Mouse (Mus musculus): ENCODE data around the gene Fiz1. TPM values are rescaled to one million over a fixed set of nuclear protein-coding genes. Genes with fewer than 3 reads are reported as not detected.
A peak's percentile ranks its signal among the peaks of the same experiment; 100 is the strongest.

The Fiz1 gene
- polyA plus RNA-seq, 1 experiment from 2014 or later, result 46.6 TPM

- H3K4me1 ChIP-seq, result peaks cover 35% of the 10 kb centered on the region
- peak; percentile 14; the same call in 1 of the 2 replicates for ATAC-seq
- peaks cover 17% of the 10 kb centered on the region for H3K27me3 ChIP-seq
- H3K9me3 ChIP-seq (replicated peaks), result no peaks in the 10 kb centered on the region
- peak overlapping the region; percentile 89 for H3K9ac ChIP-seq
- H3K36me3 ChIP-seq (ENCODE audit: poor library complexity, severe bottlenecking), result peaks cover 41% of the 10 kb centered on the region
- peak overlapping the region; percentile 89 for H3K4me2 ChIP-seq
- H3K27ac ChIP-seq, result 0 out of 2 replicates have a peak overlapping the region, but pooled peaks have one; percentile 44
- peak overlapping the region; percentile 78 for H3K4me3 ChIP-seq
- 6% methylated on average over 19 of the region's 19 CpGs for WGBS
These were observed 19.1 kb downstream of the Fiz1 start for GRCm38 (mm10) chr7:4995268-4996002.

GRCm38 (mm10) chr7:4993999-4994788 lies 20.3 kb downstream of the Fiz1 start:
- 54% methylated on average over 58 of the region's 59 CpGs for WGBS
- Histone ChIP-seq H3K27me3 (peaks cover 17% of the 10 kb centered on the region), H3K9ac (peak overlapping the region; percentile 89), H3K4me1 (peaks cover 35% of the 10 kb centered on the region), H3K27ac (no peak overlapping the region), H3K36me3 (ENCODE audit: poor library complexity, severe bottlenecking) (peaks cover 42% of the 10 kb centered on the region), H3K9me3 (replicated peaks) (no peaks in the 10 kb centered on the region), H3K4me3 (peak overlapping the region; percentile 78), H3K4me2 (peak overlapping the region; percentile 89)
- no peak for ATAC-seq

GRCm38 (mm10) chr7:4993347-4993998 lies 21.0 kb downstream of the Fiz1 start:
- peaks cover 21% of the 10 kb centered on the region for H3K27me3 ChIP-seq
- WGBS, result 42% methylated on average over 55 of the region's 55 CpGs
- peaks cover 42% of the 10 kb centered on the region for H3K36me3 ChIP-seq (ENCODE audit: poor library complexity, severe bottlenecking)
- peak overlapping the region; percentile 89 for H3K9ac ChIP-seq
- H3K4me2 ChIP-seq, result peak overlapping the region; percentile 89
- no peak for ATAC-seq
- no peaks in the 10 kb centered on the region for H3K9me3 ChIP-seq (replicated peaks)
- no peak overlapping the region for H3K27ac ChIP-seq
- H3K4me3 ChIP-seq, result peak overlapping the region; percentile 78
- H3K4me1 ChIP-seq, result peaks cover 35% of the 10 kb centered on the region

- H3K27ac ChIP-seq, result no peak overlapping the region
- no peaks in the 10 kb centered on the region for H3K9me3 ChIP-seq (replicated peaks)
- H3K4me1 ChIP-seq, result peaks cover 6% of the 10 kb centered on the region
- no peak overlapping the region for H3K9ac ChIP-seq
- ATAC-seq, result no peak
- peaks cover 29% of the 10 kb centered on the region for H3K36me3 ChIP-seq (ENCODE audit: poor library complexity, severe bottlenecking)
- no peak overlapping the region for H3K4me3 ChIP-seq
- WGBS, result 75% methylated on average over 2 of the region's 2 CpGs
- H3K27me3 ChIP-seq, result peaks cover 16% of the 10 kb centered on the region
- no peak overlapping the region for H3K4me2 ChIP-seq
These were observed 26.2 kb downstream of the Fiz1 start for GRCm38 (mm10) chr7:4988250-4988649.

GRCm38 (mm10) chr7:4976832-4977231 lies 37.7 kb downstream of the Fiz1 start:
- Histone ChIP-seq H3K4me2 (no peak overlapping the region), H3K36me3 (ENCODE audit: poor library complexity, severe bottlenecking) (no peaks in the 10 kb centered on the region), H3K9me3 (replicated peaks) (0 out of 2 replicates have a peak, but pooled peaks cover 3% of the 10 kb centered on the region), H3K9ac (no peak overlapping the region), H3K27ac (no peak overlapping the region), H3K4me3 (no peak overlapping the region), H3K4me1 (no peaks in the 10 kb centered on the region), H3K27me3 (no peaks in the 10 kb centered on the region)
- no peak for ATAC-seq
- 92% methylated on average over 7 of the region's 7 CpGs for WGBS

- Histone ChIP-seq H3K4me2 (no peak overlapping the region), H3K27me3 (no peaks in the 10 kb centered on the region), H3K4me1 (no peaks in the 10 kb centered on the region), H3K9ac (no peak overlapping the region), H3K27ac (no peak overlapping the region), H3K9me3 (replicated peaks) (0 out of 2 replicates have a peak, but pooled peaks cover 3% of the 10 kb centered on the region), H3K36me3 (ENCODE audit: poor library complexity, severe bottlenecking) (no peaks in the 10 kb centered on the region), H3K4me3 (no peak overlapping the region)
- WGBS, result 68% methylated on average over 4 of the region's 4 CpGs
- no peak for ATAC-seq
These were observed 39.0 kb downstream of the Fiz1 start for GRCm38 (mm10) chr7:4975455-4975854.

GRCm38 (mm10) chr7:4972321-4973047 lies 42.0 kb downstream of the Fiz1 start:
- Histone ChIP-seq H3K4me1 (no peaks in the 10 kb centered on the region), H3K27ac (no peak overlapping the region), H3K9ac (no peak overlapping the region), H3K36me3 (ENCODE audit: poor library complexity, severe bottlenecking) (no peaks in the 10 kb centered on the region), H3K27me3 (no peaks in the 10 kb centered on the region), H3K4me3 (no peak overlapping the region), H3K9me3 (replicated peaks) (0 out of 2 replicates have a peak, but pooled peaks cover 3% of the 10 kb centered on the region), H3K4me2 (no peak overlapping the region)
- 84% methylated on average over 18 of the region's 18 CpGs for WGBS
- no peak for ATAC-seq

- Histone ChIP-seq H3K27ac (no peak overlapping the region), H3K9ac (no peak overlapping the region), H3K36me3 (ENCODE audit: poor library complexity, severe bottlenecking) (no peaks in the 10 kb centered on the region), H3K27me3 (no peaks in the 10 kb centered on the region), H3K4me2 (no peak overlapping the region), H3K4me1 (no peaks in the 10 kb centered on the region), H3K9me3 (replicated peaks) (0 out of 2 replicates have a peak, but pooled peaks cover under 1% of the 10 kb centered on the region), H3K4me3 (no peak overlapping the region)
- ATAC-seq, result no peak
- 28% methylated on average over 7 of the region's 7 CpGs for WGBS
These were observed 42.8 kb downstream of the Fiz1 start for GRCm38 (mm10) chr7:4971710-4972109.

GRCm38 (mm10) chr7:4971068-4971467 lies 43.4 kb downstream of the Fiz1 start, which contains the start of gene Sbk3:
Gene Sbk3 (minus strand): TSS chr7:4971168.
- Histone ChIP-seq H3K27ac (no peak within 1 kb of the TSS), H3K27me3 (no peaks in the 10 kb centered on the region), H3K9me3 (replicated peaks) (no peaks in the 10 kb centered on the region), H3K9ac (no peak within 1 kb of the TSS), H3K4me1 (no peaks in the 10 kb centered on the region), H3K4me3 (no peak within 1 kb of the TSS), H3K36me3 (ENCODE audit: poor library complexity, severe bottlenecking) (no peaks in the 10 kb centered on the region), H3K4me2 (no peak within 1 kb of the TSS)
- WGBS, result 27% methylated on average over 6 of the region's 6 CpGs
- no peak for ATAC-seq

- H3K4me3 ChIP-seq, result no peak overlapping the region
- ATAC-seq, result no peak
- H3K9me3 ChIP-seq (replicated peaks), result no peaks in the 10 kb centered on the region
- H3K4me2 ChIP-seq, result no peak overlapping the region
- no peaks in the 10 kb centered on the region for H3K36me3 ChIP-seq (ENCODE audit: poor library complexity, severe bottlenecking)
- no peaks in the 10 kb centered on the region for H3K27me3 ChIP-seq
- no peak overlapping the region for H3K27ac ChIP-seq
- no peaks in the 10 kb centered on the region for H3K4me1 ChIP-seq
- H3K9ac ChIP-seq, result no peak overlapping the region
- WGBS, result 86% methylated on average over 5 of the region's 5 CpGs
These were observed 49.5 kb downstream of the Fiz1 start for GRCm38 (mm10) chr7:4964988-4965387.

- peak; percentile 55 for ATAC-seq
- no peaks in the 10 kb centered on the region for H3K4me1 ChIP-seq
- no peaks in the 10 kb centered on the region for H3K9me3 ChIP-seq (replicated peaks)
- no peaks in the 10 kb centered on the region for H3K36me3 ChIP-seq (ENCODE audit: poor library complexity, severe bottlenecking)
- WGBS, result 10% methylated on average over 10 of the region's 10 CpGs
- H3K27me3 ChIP-seq, result no peaks in the 10 kb centered on the region
- H3K27ac ChIP-seq, result no peak within 1 kb of the TSS
- H3K9ac ChIP-seq, result no peak within 1 kb of the TSS
- H3K4me3 ChIP-seq, result no peak within 1 kb of the TSS
- no peak within 1 kb of the TSS for H3K4me2 ChIP-seq
These were observed 50.2 kb downstream of the Fiz1 start, which contains the start of gene Sbk2 for GRCm38 (mm10) chr7:4964272-4964671. Gene Sbk2 (minus strand): TSS chr7:4964406.
